20 mouse cellular contexts compared by ENCODE assay signal in the genomic region with DNA sequence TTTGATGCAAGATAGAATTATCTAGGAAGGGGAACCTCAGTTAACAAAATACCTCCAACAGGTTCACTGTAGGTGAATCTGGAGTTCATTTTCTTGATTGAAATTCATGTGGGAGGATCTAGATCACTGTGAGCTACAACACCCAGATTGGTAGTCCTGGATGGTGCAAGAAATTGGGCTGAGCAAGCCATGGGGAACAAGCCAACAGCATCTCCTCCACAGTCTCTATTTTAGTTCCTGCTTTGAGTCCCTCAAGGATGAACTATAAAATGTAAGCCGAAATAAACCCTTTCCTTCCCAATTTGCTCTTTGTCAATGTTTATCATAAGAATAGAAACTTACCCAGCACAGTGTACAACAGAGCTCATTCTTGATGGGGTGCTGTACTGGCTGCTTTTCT.
A peak's percentile ranks its signal among the peaks of the same experiment; 100 is the strongest.
DNase-seq lines count a peak whose midpoint lies in the region; ATAC-seq lines count a peak whose summit lies in the region.
"Had no signal": no experiment of that assay in that cellular context is flagged by ENCODE, and none has a peak within 500 bp of the region (broad histone marks: within the 10 kb centered on the region; RNA-seq: fewer than 3 reads in every experiment).

No protein-coding gene starts in this region.

- peak; percentile 97 for ATAC-seq in frontal cortex, adult (ENCODE audit: low TSS enrichment)
- ATAC-seq: activated CD4-positive, CD25-positive, alpha-beta regulatory T cell, adult 4 months; CD4-positive, CD25-positive, alpha-beta regulatory T cell, adult 4 months; Patski had no signal

- no peak for DNase-seq in frontal cortex, postnatal 36 days (ENCODE audit: low spot score in 2 of 2)
- DNase-seq in brain, adult 2 months (ENCODE audit: low read depth, low spot score) = peak; percentile 35
- DNase-seq in telencephalon, adult 2 months (ENCODE audit: low read depth, low spot score) = peak; percentile 33
- DNase-seq in left cerebral cortex, adult 8-10 months (ENCODE audit: low spot score in 2 of 2) = no peak
- DNase-seq in gastrocnemius, postnatal 10 days = no peak
- DNase-seq: adrenal gland, adult 2 months; adrenal gland, adult 8-10 months; adrenal gland, postnatal 10 days; adrenal gland, postnatal 14 days; adrenal gland, postnatal 25 days; adrenal gland, postnatal 36 days; B cell, adult 2 months; cerebellum, adult 11 months; cerebellum, adult 11-12 months; cerebellum, adult 18-20 months; cerebellum, adult 2 months had no signal

Comparison
In these comparisons a context has a peak if more than half of its experiments do, and no peak if none do; other contexts are left out.
1. DNase-seq: peak in brain, adult 2 months (single experiment) and telencephalon, adult 2 months (single experiment); none in frontal cortex, postnatal 36 days (0 of 2), left cerebral cortex, adult 8-10 months (0 of 2) and gastrocnemius, postnatal 10 days (single experiment).